ENCODE assay signal across 8 mouse cellular contexts in genomic region chr7:79309247-79310190, GRCm38 (mm10). TPM values are rescaled to one million over a fixed set of nuclear protein-coding genes. Genes with fewer than 3 reads are reported as not detected.
DNase-seq lines count a peak whose midpoint lies in the region; ATAC-seq and TF ChIP-seq lines count a peak whose summit lies in the region.

No protein-coding gene starts in this region.

- ATAC-seq in heart, embryonic 15.5 days (replicated peaks; ENCODE audit: insufficient number of reproducible peaks, insufficient read depth, low FRiP score, low read depth) = peak; percentile 61; the same call in 1 of the 2 replicates
- ATAC-seq in limb, embryonic 12.5 days (ENCODE audit: insufficient number of reproducible peaks, insufficient read depth, low FRiP score, low TSS enrichment, low read depth) = no peak
- no peak for ATAC-seq in neural tube, embryonic 14.5 days (ENCODE audit: low read depth)

- no peaks in the 10 kb centered on the region for H3K27me3 ChIP-seq in cerebellum, adult 2 months (ENCODE audit: control insufficient read depth, insufficient read depth, low read length)
- no peaks in the 10 kb centered on the region for H3K27me3 ChIP-seq in heart, embryonic 15.5 days
- H3K27me3 ChIP-seq in limb, embryonic 12.5 days = no peaks in the 10 kb centered on the region
- H3K27me3 ChIP-seq in neural tube, embryonic 14.5 days (ENCODE audit: control insufficient read depth, insufficient read depth, low read length) = no peaks in the 10 kb centered on the region

- DNase-seq in cerebellum, adult 2 months = no peak
- no peak for DNase-seq in cerebellum, adult 8-10 months
- DNase-seq in brain, adult 2 months (ENCODE audit: low read depth, low spot score) = peak; percentile 66
- DNase-seq in right cerebral cortex, postnatal 36 days (ENCODE audit: low spot score in 2 of 2) = no peak
- no peak for DNase-seq in layer of hippocampus, adult 11-12 months (ENCODE audit: low spot score)

- no peak overlapping the region for H3K4me3 ChIP-seq in cerebellum, adult 2 months (replicated peaks; ENCODE audit: insufficient read depth, low read depth, low read length)
- H3K4me3 ChIP-seq in heart, embryonic 15.5 days = no peak overlapping the region
- H3K4me3 ChIP-seq in limb, embryonic 12.5 days (replicated peaks) = no peak overlapping the region
- no peak overlapping the region for H3K4me3 ChIP-seq in neural tube, embryonic 14.5 days (ENCODE audit: low read depth, low read length)

- no peaks in the 10 kb centered on the region for H3K36me3 ChIP-seq in heart, embryonic 15.5 days
- no peaks in the 10 kb centered on the region; the same call in 1 of the 2 replicates for H3K36me3 ChIP-seq in limb, embryonic 12.5 days
- H3K36me3 ChIP-seq in neural tube, embryonic 14.5 days (ENCODE audit: control insufficient read depth, insufficient read depth, low read length) = no peaks in the 10 kb centered on the region

- peak overlapping the region; percentile 13; the same call in 1 of the 2 replicates for H3K27ac ChIP-seq in cerebellum, adult 2 months (ENCODE audit: insufficient read depth, low read length)
- H3K27ac ChIP-seq in heart, embryonic 15.5 days = no peak overlapping the region
- H3K27ac ChIP-seq in limb, embryonic 12.5 days = 0 out of 2 replicates have a peak overlapping the region, but pooled peaks have one; percentile 24
- H3K27ac ChIP-seq in neural tube, embryonic 14.5 days (ENCODE audit: low read depth, low read length) = 0 out of 2 replicates have a peak overlapping the region, but pooled peaks have one; percentile 11

- no peak for TF ChIP-seq POLR2A in cerebellum, adult 2 months (IDR thresholded peaks at IDR 0.05; ENCODE audit: borderline replicate concordance, insufficient read depth, low read length)

- H3K4me1 ChIP-seq in cerebellum, adult 2 months (ENCODE audit: control insufficient read depth, insufficient read depth, low read length) = peaks cover 16% of the 10 kb centered on the region
- peaks cover 23% of the 10 kb centered on the region for H3K4me1 ChIP-seq in heart, embryonic 15.5 days (replicated peaks)
- peaks cover 42% of the 10 kb centered on the region for H3K4me1 ChIP-seq in limb, embryonic 12.5 days (replicated peaks)
- peaks cover 42% of the 10 kb centered on the region for H3K4me1 ChIP-seq in neural tube, embryonic 14.5 days (ENCODE audit: control insufficient read depth, insufficient read depth, low read length)

- H3K9me3 ChIP-seq in heart, embryonic 15.5 days (replicated peaks) = no peaks in the 10 kb centered on the region
- H3K9me3 ChIP-seq in limb, embryonic 12.5 days = 0 out of 2 replicates have a peak, but pooled peaks cover under 1% of the 10 kb centered on the region
- H3K9me3 ChIP-seq in neural tube, embryonic 14.5 days (ENCODE audit: control insufficient read depth, low read length) = no peaks in the 10 kb centered on the region

- TF ChIP-seq CTCF in cerebellum, adult 2 months (IDR thresholded peaks at IDR 0.05; ENCODE audit: borderline replicate concordance, insufficient read depth, low read depth, low read length) = no peak

- H3K4me2 ChIP-seq in heart, embryonic 15.5 days = no peak overlapping the region
- no peak overlapping the region for H3K4me2 ChIP-seq in limb, embryonic 12.5 days
- H3K4me2 ChIP-seq in neural tube, embryonic 14.5 days (ENCODE audit: low read depth, low read length) = no peak overlapping the region

- no peak overlapping the region for H3K9ac ChIP-seq in heart, embryonic 15.5 days
- no peak overlapping the region for H3K9ac ChIP-seq in limb, embryonic 12.5 days (replicated peaks)
- H3K9ac ChIP-seq in neural tube, embryonic 14.5 days (replicated peaks; ENCODE audit: low read depth, low read length) = no peak overlapping the region

- WGBS in cerebellum, adult 2 months = 52% methylated on average over 19 of the region's 19 CpGs
- WGBS in heart, embryonic 15.5 days = 41% methylated on average over 19 of the region's 19 CpGs
- 60% methylated on average over 19 of the region's 19 CpGs for WGBS in limb, embryonic 12.5 days
- WGBS in neural tube, embryonic 14.5 days = 50% methylated on average over 19 of the region's 19 CpGs

RNA-seq across cellular contexts. Expression of gene Abhd2, which starts 36.5 kb away (rescaled TPM):
- 22.0 and 25.3 TPM in 2 replicates for polyA plus RNA-seq in cerebellum, adult 2 months (2012; rRNA removed)
- 4.2 and 4.9 TPM in 2 replicates for polyA plus RNA-seq in heart, embryonic 15.5 days (2015; fragmentation: Nextera tagmentation; extraction: Ambion mirVana)
- polyA plus RNA-seq in limb, embryonic 12.5 days (2016; fragmentation: Nextera tagmentation; extraction: Ambion mirVana) = 8.2 and 8.5 TPM in 2 replicates
- 20.3 and 22.8 TPM in 2 replicates for polyA plus RNA-seq in neural tube, embryonic 14.5 days (2014; fragmentation: Nextera tagmentation; extraction: Ambion mirVana)
